Mouse (Mus musculus) heart, postnatal 10 days (tissue): ENCODE measurements around the gene Cngb1. TPM values are rescaled to one million over a fixed set of nuclear protein-coding genes. Genes with fewer than 3 reads are reported as not detected.

ENCODE experiments used
- DNase-seq, 2 experiments: peaks; one replicate each; pipeline ENCODE4 v3.0.0; 2021
- intact Hi-C: fragments of 180-260 bp; cut with DNase I; formaldehyde crosslinking; loops from one replicate; pipeline ENCODE4 v1.15.1; 2025
- total RNA-seq, 2 experiments: library from RNA; stranded (reverse); gene quantifications; 2 replicates each; pipeline ENCODE4 v1.2.3; 2021

Cngb1 gene
- total RNA-seq, 2 experiments from 2014 or later: 1.5 to 3.2 TPM

- DNase-seq: peak; percentile 78 to 89
- intact Hi-C loops: loop anchor here (1.0 to 5.0 kb wide), 6 partner anchors 31 to 262 kb away; no protein-coding TSS in a partner anchor
These were observed 102.4 kb downstream of the Cngb1 start for GRCm38 (mm10) chr8:95204039-95204380.

GRCm38 (mm10) chr8:95203326-95204038 is 102.9 kb downstream of the Cngb1 start:
- DNase-seq: no peak
- intact Hi-C loops: loop anchor here (1.0 to 5.0 kb wide), 6 partner anchors 31 to 261 kb away; no protein-coding TSS in a partner anchor

GRCm38 (mm10) chr8:95202649-95203275 is 103.6 kb downstream of the Cngb1 start, which contains the start of gene Kifc3:
Kifc3 (minus strand) TSS chr8:95202812.
- intact Hi-C loops: loop anchor here (5.0 kb wide), 2 partner anchors 180 to 200 kb away; no protein-coding TSS in a partner anchor
- peak in 1 of 2 experiments; percentile 32 for DNase-seq

GRCm38 (mm10) chr8:95202056-95202570 is 104.3 kb downstream of the Cngb1 start:
- intact Hi-C loops: loop anchor here (5.0 kb wide), 2 partner anchors 180 to 200 kb away; no protein-coding TSS in a partner anchor
- no peak for DNase-seq

GRCm38 (mm10) chr8:95201491-95201890 is 104.9 kb downstream of the Cngb1 start:
- intact Hi-C loops: loop anchor here (5.0 kb wide), 2 partner anchors 179 to 199 kb away; no protein-coding TSS in a partner anchor
- no peak for DNase-seq

- no peak for DNase-seq
- intact Hi-C loops: loop anchor here (5.0 kb wide), 2 partner anchors 178 to 198 kb away; no protein-coding TSS in a partner anchor
These were observed 106.4 kb downstream of the Cngb1 start for GRCm38 (mm10) chr8:95200001-95200405.

- DNase-seq: no peak
- intact Hi-C loops: no loop called here
These were observed 110.7 kb downstream of the Cngb1 start for GRCm38 (mm10) chr8:95195728-95196127.

GRCm38 (mm10) chr8:95191497-95192175 is 114.7 kb downstream of the Cngb1 start:
- no peak for DNase-seq

More at GRCm38 (mm10) chr8:95191497-95192175, 114.7 kb downstream of the Cngb1 start:
- intact Hi-C loops: no loop called here

Other genes with a start within 250 kb of the Cngb1 start
- 1 to 10 TPM; 9.3 TPM for gene Katnb1, start 225.4 kb downstream of the Cngb1 start, total RNA-seq
- gene Kifc3, start 103.8 kb downstream of the Cngb1 start, total RNA-seq: 10 to 100 TPM; 64.8 to 73.9 TPM
- gene Tepp, start 4.0 kb upstream of the Cngb1 start, total RNA-seq: not detected
- 10 to 100 TPM; 12.2 to 13.9 TPM for gene Zfp319, start 25.4 kb upstream of the Cngb1 start, total RNA-seq
- gene Usb1, start 25.7 kb upstream of the Cngb1 start, total RNA-seq: 10 to 100 TPM; 17.2 to 23.9 TPM
- gene Mmp15, start 45.7 kb upstream of the Cngb1 start, total RNA-seq: 100 to 1,000 TPM; 113 to 155 TPM
- 10 to 100 TPM; 42.7 to 57.6 TPM for gene Cfap20, start 128.3 kb upstream of the Cngb1 start, total RNA-seq
- gene Csnk2a2, start 183.5 kb upstream of the Cngb1 start, total RNA-seq: 10 to 100 TPM; 44.3 to 44.7 TPM
- gene Ccdc113, start 227.5 kb upstream of the Cngb1 start, total RNA-seq: under 1 TPM in 1 of 2 experiments, not detected in 1; 0.32 TPM